12 mouse cellular contexts compared by ENCODE assay signal in genomic region chr13:99961661-99962060, GRCm38 (mm10).
"Had no signal": no experiment of that assay in that cellular context is flagged by ENCODE, and none has a peak within 500 bp of the region (broad histone marks: within the 10 kb centered on the region; RNA-seq: fewer than 3 reads in every experiment).

No protein-coding gene starts in this region.

- DNase-seq: left cerebral cortex, postnatal 4 days; liver; liver, embryonic 13.5 days; liver, postnatal 0 days; lung, adult 18-20 months; lung, adult 2 months; lung, embryonic 14.5 days; lung, postnatal 10 days; lung, postnatal 14 days; lung, postnatal 36 days; lung, postnatal 4 days; midbrain, embryonic 14.5 days had no signal
